24 mouse cellular contexts compared by ENCODE assay signal in genomic region chr2:43274012-43274411, GRCm38 (mm10).
A peak's percentile ranks its signal among the peaks of the same experiment; 100 is the strongest.
DNase-seq lines count a peak whose midpoint lies in the region; ATAC-seq and TF ChIP-seq lines count a peak whose summit lies in the region.
"Had no signal": no experiment of that assay in that cellular context is flagged by ENCODE, and none has a peak within 500 bp of the region (broad histone marks: within the 10 kb centered on the region; RNA-seq: fewer than 3 reads in every experiment).

No protein-coding gene starts in this region.

- 89% methylated on average over 2 of the region's 2 CpGs for WGBS in hindbrain, embryonic 13.5 days
- 71% methylated on average over 2 of the region's 2 CpGs for WGBS in kidney, embryonic 14.5 days

- dilution Hi-C loops in CH12.LX (cut with MboI; ENCODE audit: extremely low pct_ligation_motif_present, extremely low pct_unique_long_range_greater_than_20kb, low sequenced_read_pairs): no loop called here

- no peaks in the 10 kb centered on the region for H3K27me3 ChIP-seq in CH12.LX (replicated peaks)
- no peaks in the 10 kb centered on the region for H3K27me3 ChIP-seq in hindbrain, embryonic 13.5 days
- no peaks in the 10 kb centered on the region for H3K27me3 ChIP-seq in kidney, embryonic 14.5 days (ENCODE audit: control insufficient read depth, insufficient read depth, low read length)
- H3K27me3 ChIP-seq: embryonic facial prominence, embryonic 12.5 days; embryonic facial prominence, embryonic 15.5 days; heart, embryonic 12.5 days; heart, embryonic 15.5 days; hindbrain, embryonic 15.5 days had no signal

- H3K9ac ChIP-seq in CH12.LX (ENCODE audit: insufficient read depth, low read depth): no peak overlapping the region
- H3K9ac ChIP-seq in hindbrain, embryonic 13.5 days: no peak overlapping the region
- no peak overlapping the region for H3K9ac ChIP-seq in kidney, embryonic 14.5 days (ENCODE audit: low read depth, low read length)
- H3K9ac ChIP-seq: embryonic facial prominence, embryonic 12.5 days; embryonic facial prominence, embryonic 15.5 days; forebrain, postnatal 0 days; heart, embryonic 12.5 days; heart, embryonic 15.5 days; hindbrain, embryonic 15.5 days had no signal

- ATAC-seq in common myeloid progenitor, adult 5-6 weeks (replicated peaks; ENCODE audit: low read depth, poor library complexity, severe bottlenecking): peak; percentile 100
- ATAC-seq in megakaryocyte, adult 5-6 weeks (ENCODE audit: poor library complexity, severe bottlenecking): peak; percentile 98
- no peak for ATAC-seq in hindbrain, embryonic 13.5 days (ENCODE audit: low FRiP score)
- no peak for ATAC-seq in kidney, embryonic 14.5 days (ENCODE audit: low FRiP score, low TSS enrichment)
- ATAC-seq: forebrain, embryonic 14.5 days; forebrain, postnatal 0 days had no signal

- H3K36me3 ChIP-seq in CH12.LX (replicated peaks in 1 of 2; ENCODE audit: control insufficient read depth in 1 of 2, insufficient read depth in 1 of 2, low read length in 1 of 2): no peaks in the 10 kb centered on the region
- H3K36me3 ChIP-seq in hindbrain, embryonic 13.5 days: no peaks in the 10 kb centered on the region
- no peaks in the 10 kb centered on the region for H3K36me3 ChIP-seq in kidney, embryonic 14.5 days (ENCODE audit: control insufficient read depth, insufficient read depth, low read length)
- H3K36me3 ChIP-seq: embryonic facial prominence, embryonic 12.5 days; embryonic facial prominence, embryonic 15.5 days; G1E; heart, embryonic 12.5 days; heart, embryonic 15.5 days; hindbrain, embryonic 15.5 days had no signal

- no peak for TF ChIP-seq EP300 in CH12.LX (IDR thresholded peaks at IDR 0.05; ENCODE audit: low read length)

- H3K4me3 ChIP-seq in CH12.LX (replicated peaks in 1 of 3; ENCODE audit: low read depth in 2 of 3, low read length in 2 of 3, poor library complexity in 1 of 3): no peak overlapping the region
- H3K4me3 ChIP-seq in hindbrain, embryonic 13.5 days: no peak overlapping the region
- no peak overlapping the region for H3K4me3 ChIP-seq in kidney, embryonic 14.5 days (ENCODE audit: low read length)
- H3K4me3 ChIP-seq: embryonic facial prominence, embryonic 12.5 days; embryonic facial prominence, embryonic 15.5 days; gastrocnemius, adult 2 months; heart, embryonic 12.5 days; heart, embryonic 15.5 days; hindbrain, embryonic 15.5 days had no signal

- TF ChIP-seq CTCF in CH12.LX (conservative IDR thresholded peaks at IDR 0.05 in 1 of 2, IDR thresholded peaks at IDR 0.05 in 1 of 2; ENCODE audit: low read depth in 2 of 2, low read length in 2 of 2): no peak

- DNase-seq in CH12.LX (ENCODE audit: extremely low read depth): peak; percentile 3
- DNase-seq in ovary, postnatal 14 days (ENCODE audit: low spot score): no peak
- DNase-seq: adrenal gland, adult 2 months; adrenal gland, postnatal 14 days; cerebellum, adult 18-20 months; cerebellum, adult 9-10 months; cerebellum, postnatal 14 days; forebrain, postnatal 0 days; gastrocnemius, adult 2 months; gastrocnemius, postnatal 14 days; heart, adult 18-20 months; heart, postnatal 10 days; heart, postnatal 36 days had no signal

- H3K4me2 ChIP-seq in CH12.LX (ENCODE audit: insufficient read depth, low read depth, poor library complexity, severe bottlenecking): no peak overlapping the region
- no peak overlapping the region for H3K4me2 ChIP-seq in hindbrain, embryonic 13.5 days
- H3K4me2 ChIP-seq in kidney, embryonic 14.5 days (replicated peaks; ENCODE audit: low read depth, low read length): no peak overlapping the region
- H3K4me2 ChIP-seq: embryonic facial prominence, embryonic 12.5 days; embryonic facial prominence, embryonic 15.5 days; heart, embryonic 12.5 days; heart, embryonic 15.5 days; hindbrain, embryonic 15.5 days had no signal

- H3K27ac ChIP-seq in CH12.LX (ENCODE audit: insufficient read depth, low read depth): no peak overlapping the region
- no peak overlapping the region for H3K27ac ChIP-seq in hindbrain, embryonic 13.5 days
- H3K27ac ChIP-seq in kidney, embryonic 14.5 days (ENCODE audit: low read depth, low read length): no peak overlapping the region
- H3K27ac ChIP-seq: embryonic facial prominence, embryonic 12.5 days; embryonic facial prominence, embryonic 15.5 days; gastrocnemius, adult 2 months; heart, embryonic 15.5 days; hindbrain, embryonic 15.5 days had no signal

- no peak for TF ChIP-seq RAD21 in CH12.LX (IDR thresholded peaks at IDR 0.05; ENCODE audit: low read depth, low read length)

- no peaks in the 10 kb centered on the region for H3K4me1 ChIP-seq in CH12.LX (ENCODE audit: control insufficient read depth in 1 of 2, insufficient read depth in 2 of 2)
- no peaks in the 10 kb centered on the region for H3K4me1 ChIP-seq in hindbrain, embryonic 13.5 days (replicated peaks)
- H3K4me1 ChIP-seq in kidney, embryonic 14.5 days (ENCODE audit: control insufficient read depth, insufficient read depth, low read length): no peaks in the 10 kb centered on the region
- H3K4me1 ChIP-seq: embryonic facial prominence, embryonic 12.5 days; embryonic facial prominence, embryonic 15.5 days; heart, embryonic 12.5 days; heart, embryonic 15.5 days; hindbrain, embryonic 15.5 days had no signal

- in situ Hi-C loops in CH12.LX (cut with MboI; ENCODE audit: low pct_ligation_motif_present, low pct_unique_long_range_greater_than_20kb, low sequenced_read_pairs): no loop called here

- no peak for TF ChIP-seq POLR2A in CH12.LX (IDR thresholded peaks at IDR 0.05; ENCODE audit: low read depth, low read length)

- H3K79me2 ChIP-seq in CH12.LX (replicated peaks; ENCODE audit: control insufficient read depth, extremely low read depth, insufficient read depth, poor library complexity, severe bottlenecking): no peaks in the 10 kb centered on the region

- H3K9me3 ChIP-seq in CH12.LX (replicated peaks; ENCODE audit: low read length): no peaks in the 10 kb centered on the region
- H3K9me3 ChIP-seq in hindbrain, embryonic 13.5 days: no peaks in the 10 kb centered on the region
- no peaks in the 10 kb centered on the region for H3K9me3 ChIP-seq in kidney, embryonic 14.5 days (ENCODE audit: control insufficient read depth, low read length)
- H3K9me3 ChIP-seq: embryonic facial prominence, embryonic 12.5 days; embryonic facial prominence, embryonic 15.5 days; G1E; heart, embryonic 12.5 days; heart, embryonic 15.5 days; hindbrain, embryonic 15.5 days had no signal

TF ChIP-seq in CH12.LX, 34 proteins besides CTCF, POLR2A, EP300 and RAD21:
- no peak for TF ChIP-seq TCF12 (IDR thresholded peaks at IDR 0.05; ENCODE audit: low read depth, low read length)
- no peak for TF ChIP-seq E2F4 (IDR thresholded peaks at IDR 0.05; ENCODE audit: insufficient replicate concordance, low read depth, low read length)
- TF ChIP-seq JUN (IDR thresholded peaks at IDR 0.05; ENCODE audit: insufficient read depth, low read depth, low read length): no peak
- TF ChIP-seq USF2 (conservative IDR thresholded peaks at IDR 0.05; ENCODE audit: low read depth, low read length): no peak
- TF ChIP-seq PAX5 (IDR thresholded peaks at IDR 0.05; ENCODE audit: low read length): no peak
- no peak for TF ChIP-seq ETS1 (conservative IDR thresholded peaks at IDR 0.05; ENCODE audit: low read depth, low read length)
- no peak for TF ChIP-seq USF1 (IDR thresholded peaks at IDR 0.05; ENCODE audit: low read depth, low read length)
- TF ChIP-seq UBTF (IDR thresholded peaks at IDR 0.05; ENCODE audit: low read depth, low read length): no peak
- no peak for TF ChIP-seq SIN3A (IDR thresholded peaks at IDR 0.05; ENCODE audit: low read length)
- TF ChIP-seq ZMIZ1 (IDR thresholded peaks at IDR 0.05; ENCODE audit: low read depth, low read length): no peak
- TF ChIP-seq MAZ (IDR thresholded peaks at IDR 0.05; ENCODE audit: low read depth, low read length): no peak
- no peak for TF ChIP-seq ZKSCAN1 (IDR thresholded peaks at IDR 0.05; ENCODE audit: borderline replicate concordance, low read depth, low read length)
- no peak for TF ChIP-seq GABPA (IDR thresholded peaks at IDR 0.05; ENCODE audit: insufficient replicate concordance, low read depth, low read length)

Comparison
In these comparisons a context has a peak if more than half of its experiments do, and no peak if none do; other contexts are left out.
1. ATAC-seq: peak in common myeloid progenitor, adult 5-6 weeks (single experiment) and megakaryocyte, adult 5-6 weeks (single experiment); none in hindbrain, embryonic 13.5 days (single experiment) and kidney, embryonic 14.5 days (single experiment).